ENCODE assay signal across 8 mouse cellular contexts in the genomic region with DNA sequence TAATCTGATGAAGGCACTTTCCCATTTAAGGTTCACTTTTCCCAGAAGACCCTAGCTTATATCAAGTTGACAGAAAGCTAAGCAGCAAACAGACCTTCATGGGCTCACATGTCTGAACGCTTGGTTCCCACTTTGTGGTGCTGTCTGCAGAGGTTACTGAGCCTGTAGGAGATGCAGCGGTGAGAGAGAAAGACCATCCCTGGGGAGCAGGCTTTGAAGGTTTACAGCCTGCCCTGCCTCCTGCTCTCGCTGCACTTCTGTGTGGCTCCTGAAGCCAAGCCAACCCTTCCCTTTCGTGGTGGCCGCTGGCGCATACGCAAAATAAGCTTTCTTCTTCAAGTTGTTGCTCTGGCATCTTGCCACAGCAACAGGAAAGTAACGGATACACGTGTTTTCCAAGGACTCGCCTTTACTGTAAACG. TPM values are rescaled to one million over a fixed set of nuclear protein-coding genes. Genes with fewer than 3 reads are reported as not detected.
DNase-seq lines count a peak whose midpoint lies in the region; ATAC-seq and TF ChIP-seq lines count a peak whose summit lies in the region.

A gene (plus strand): TSS at position 35 of the 421 bp plus-strand sequence.

- H3K27me3 ChIP-seq in neural tube, embryonic 11.5 days (ENCODE audit: control insufficient read depth, insufficient read depth, low read length), result no peaks in the 10 kb centered on the region
- H3K27me3 ChIP-seq in forebrain, embryonic 16.5 days (replicated peaks; ENCODE audit: control insufficient read depth, insufficient read depth, low read length), result no peaks in the 10 kb centered on the region
- no peaks in the 10 kb centered on the region for H3K27me3 ChIP-seq in hindbrain, embryonic 15.5 days
- no peaks in the 10 kb centered on the region for H3K27me3 ChIP-seq in limb, embryonic 15.5 days
- H3K27me3 ChIP-seq in myocyte (ENCODE audit: control insufficient read depth, insufficient read depth, insufficient read length), result no peaks in the 10 kb centered on the region

- H3K9ac ChIP-seq in neural tube, embryonic 11.5 days (ENCODE audit: low read length), result no peak within 1 kb of the TSS; the same call in 1 of the 2 replicates
- no peak within 1 kb of the TSS for H3K9ac ChIP-seq in forebrain, embryonic 16.5 days (replicated peaks; ENCODE audit: low read depth, low read length)
- H3K9ac ChIP-seq in hindbrain, embryonic 15.5 days, result no peak within 1 kb of the TSS
- no peak within 1 kb of the TSS for H3K9ac ChIP-seq in limb, embryonic 15.5 days

- no peaks in the 10 kb centered on the region for H3K36me3 ChIP-seq in neural tube, embryonic 11.5 days (ENCODE audit: control insufficient read depth, insufficient read depth, low read length)
- H3K36me3 ChIP-seq in forebrain, embryonic 16.5 days (ENCODE audit: control insufficient read depth, insufficient read depth), result no peaks in the 10 kb centered on the region
- H3K36me3 ChIP-seq in hindbrain, embryonic 15.5 days, result no peaks in the 10 kb centered on the region
- peaks cover 6% of the 10 kb centered on the region; the same call in 1 of the 2 replicates for H3K36me3 ChIP-seq in limb, embryonic 15.5 days
- H3K36me3 ChIP-seq in myocyte (ENCODE audit: control insufficient read depth, insufficient read depth), result no peaks in the 10 kb centered on the region

- DNase-seq in neural tube, embryonic 11.5 days (ENCODE audit: low spot score), result peak; percentile 17
- DNase-seq in neural tube, embryonic 10.5 days (ENCODE audit: extremely low spot score, low spot score), result no peak
- no peak for DNase-seq in layer of hippocampus, adult 9-11 months
- DNase-seq in layer of hippocampus, adult 11-12 months (ENCODE audit: low spot score), result no peak

- no peak for TF ChIP-seq POLR2A in myocyte (IDR thresholded peaks at IDR 0.05; ENCODE audit: insufficient read length, low read depth)

- 0 out of 2 replicates have a peak, but pooled peaks cover 3% of the 10 kb centered on the region for H3K4me1 ChIP-seq in neural tube, embryonic 11.5 days (ENCODE audit: control insufficient read depth, insufficient read depth, low read length)
- H3K4me1 ChIP-seq in forebrain, embryonic 16.5 days (replicated peaks; ENCODE audit: control insufficient read depth, insufficient read depth, low read length), result peaks cover 10% of the 10 kb centered on the region; the same call in 1 of the 2 replicates
- H3K4me1 ChIP-seq in hindbrain, embryonic 15.5 days (replicated peaks), result peaks cover 32% of the 10 kb centered on the region
- H3K4me1 ChIP-seq in limb, embryonic 15.5 days, result peaks cover 15% of the 10 kb centered on the region

- H3K27ac ChIP-seq in neural tube, embryonic 11.5 days (ENCODE audit: low read depth, low read length), result no peak within 1 kb of the TSS
- no peak within 1 kb of the TSS for H3K27ac ChIP-seq in forebrain, embryonic 16.5 days (ENCODE audit: low read length)
- peak within 1 kb of the TSS; percentile 56; the same call in 1 of the 2 replicates for H3K27ac ChIP-seq in hindbrain, embryonic 15.5 days (replicated peaks)
- peak within 1 kb of the TSS; percentile 70 for H3K27ac ChIP-seq in limb, embryonic 15.5 days

- no peak within 1 kb of the TSS for H3ac ChIP-seq in myocyte (ENCODE audit: control insufficient read depth, insufficient read length)

- no peak for ATAC-seq in neural tube, embryonic 11.5 days (ENCODE audit: insufficient read depth, low FRiP score, low TSS enrichment)
- no peak for ATAC-seq in forebrain, embryonic 16.5 days
- peak; percentile 7; the same call in 1 of the 2 replicates for ATAC-seq in hindbrain, embryonic 15.5 days (ENCODE audit: low FRiP score, low read depth)
- ATAC-seq in limb, embryonic 15.5 days (ENCODE audit: insufficient number of reproducible peaks, low FRiP score, low TSS enrichment, low read depth), result 0 out of 2 replicates have a peak, but pooled peaks have one; percentile 41

- H3K79me2 ChIP-seq in myocyte (ENCODE audit: control insufficient read depth, insufficient read depth), result no peaks in the 10 kb centered on the region

- no peak within 1 kb of the TSS for H3K4me2 ChIP-seq in neural tube, embryonic 11.5 days (ENCODE audit: low read depth)
- H3K4me2 ChIP-seq in forebrain, embryonic 16.5 days (ENCODE audit: low read length), result peak within 1 kb of the TSS; percentile 20; the same call in 1 of the 2 replicates
- H3K4me2 ChIP-seq in hindbrain, embryonic 15.5 days, result peak within 1 kb of the TSS; percentile 39
- peak within 1 kb of the TSS; percentile 45 for H3K4me2 ChIP-seq in limb, embryonic 15.5 days
- no peak within 1 kb of the TSS for H3K4me2 ChIP-seq in myocyte (ENCODE audit: low read depth)

- no peak within 1 kb of the TSS for H3K4me3 ChIP-seq in neural tube, embryonic 11.5 days (ENCODE audit: low read depth, low read length)
- no peak within 1 kb of the TSS for H3K4me3 ChIP-seq in forebrain, embryonic 16.5 days (replicated peaks; ENCODE audit: low read length)
- H3K4me3 ChIP-seq in hindbrain, embryonic 15.5 days, result no peak within 1 kb of the TSS
- H3K4me3 ChIP-seq in limb, embryonic 15.5 days, result peak within 1 kb of the TSS; percentile 21
- no peak within 1 kb of the TSS for H3K4me3 ChIP-seq in myocyte

- WGBS in neural tube, embryonic 11.5 days, result 17% methylated on average over 11 of the region's 11 CpGs
- 7% methylated on average over 11 of the region's 11 CpGs for WGBS in forebrain, embryonic 16.5 days
- WGBS in hindbrain, embryonic 15.5 days, result 19% methylated on average over 11 of the region's 11 CpGs
- 7% methylated on average over 11 of the region's 11 CpGs for WGBS in limb, embryonic 15.5 days

- H3K9me3 ChIP-seq in neural tube, embryonic 11.5 days (ENCODE audit: control insufficient read depth, low read length), result no peaks in the 10 kb centered on the region
- no peaks in the 10 kb centered on the region for H3K9me3 ChIP-seq in forebrain, embryonic 16.5 days (ENCODE audit: control insufficient read depth, low read length)
- no peaks in the 10 kb centered on the region for H3K9me3 ChIP-seq in hindbrain, embryonic 15.5 days
- no peaks in the 10 kb centered on the region for H3K9me3 ChIP-seq in limb, embryonic 15.5 days

TF ChIP-seq in myocyte, 11 proteins besides CTCF, POLR2A, EP300 and RAD21:
- TF ChIP-seq E2F4 (IDR thresholded peaks at IDR 0.05; ENCODE audit: insufficient read depth) (no peak), POLR2AphosphoS2 (IDR thresholded peaks at IDR 0.05; ENCODE audit: insufficient read length, low read depth) (peak; percentile 39)

RNA-seq across cellular contexts. Expression of the gene that starts here (rescaled TPM):
- polyA plus RNA-seq in neural tube, embryonic 11.5 days (2014; fragmentation: Nextera tagmentation; extraction: Ambion mirVana), result 0.56 and 0.70 TPM in 2 replicates
- 0.22 and 0.30 TPM in 2 replicates for polyA plus RNA-seq in forebrain, embryonic 16.5 days (2015; fragmentation: Nextera tagmentation; extraction: Ambion mirVana)
- polyA plus RNA-seq in hindbrain, embryonic 15.5 days (2015; fragmentation: Nextera tagmentation; extraction: Ambion mirVana), result 0.29 and 0.55 TPM in 2 replicates
- polyA plus RNA-seq in limb, embryonic 15.5 days (2015; fragmentation: Nextera tagmentation; extraction: Ambion mirVana), result 0.84 and 1.3 TPM in 2 replicates
- polyA plus RNA-seq in myocyte (2012; fragmentation: generic; extraction: Trizol), result 0.59 TPM

Comparison
In these comparisons a context has a peak if more than half of its experiments do, and no peak if none do; other contexts are left out.
1. Peak in DNase-seq in neural tube, embryonic 11.5 days; RNA of the gene not detected or under 1 TPM.
2. Peak in ATAC-seq, H3K27ac ChIP-seq and H3K4me2 ChIP-seq in hindbrain, embryonic 15.5 days; RNA of the gene not detected or under 1 TPM.
3. H3K4me2 ChIP-seq: peak in forebrain, embryonic 16.5 days (single experiment) and limb, embryonic 15.5 days (single experiment); none in neural tube, embryonic 11.5 days (single experiment) and myocyte (single experiment).